ENCODE assay signal across 8 mouse cellular contexts in genomic region chr6:115808488-115809231, GRCm38 (mm10). TPM values are rescaled to one million over a fixed set of nuclear protein-coding genes. Genes with fewer than 3 reads are reported as not detected.
A peak's percentile ranks its signal among the peaks of the same experiment; 100 is the strongest.
DNase-seq lines count a peak whose midpoint lies in the region; ATAC-seq and TF ChIP-seq lines count a peak whose summit lies in the region.

TSS of gene Rpl32 (minus strand) at chr6:115808747.

- no peaks in the 10 kb centered on the region for H3K27me3 ChIP-seq in heart, embryonic 12.5 days (replicated peaks)
- H3K27me3 ChIP-seq in kidney, postnatal 0 days (ENCODE audit: insufficient read depth, low read length): no peaks in the 10 kb centered on the region
- H3K27me3 ChIP-seq in liver, embryonic 11.5 days (replicated peaks; ENCODE audit: control insufficient read depth, insufficient read depth, low read length): no peaks in the 10 kb centered on the region
- no peaks in the 10 kb centered on the region for H3K27me3 ChIP-seq in stomach, embryonic 14.5 days (ENCODE audit: control insufficient read depth, insufficient read depth, low read length)

- peak within 1 kb of the TSS; percentile 93 for H3K27ac ChIP-seq in heart, embryonic 12.5 days (ENCODE audit: poor library complexity, severe bottlenecking)
- peak within 1 kb of the TSS; percentile 96 for H3K27ac ChIP-seq in kidney, postnatal 0 days
- H3K27ac ChIP-seq in liver, embryonic 11.5 days (ENCODE audit: low read depth, low read length): peak within 1 kb of the TSS; percentile 92
- H3K27ac ChIP-seq in stomach, embryonic 14.5 days (ENCODE audit: low read length): peak within 1 kb of the TSS; percentile 94

- under 1% methylated on average over 47 of the region's 47 CpGs for WGBS in heart, embryonic 12.5 days
- under 1% methylated on average over 47 of the region's 47 CpGs for WGBS in kidney, postnatal 0 days
- under 1% methylated on average over 47 of the region's 47 CpGs for WGBS in liver, embryonic 11.5 days
- WGBS in stomach, embryonic 14.5 days: under 1% methylated on average over 47 of the region's 47 CpGs

- peak within 1 kb of the TSS; percentile 84 for H3K4me2 ChIP-seq in heart, embryonic 12.5 days
- H3K4me2 ChIP-seq in kidney, postnatal 0 days (ENCODE audit: low read length): peak within 1 kb of the TSS; percentile 75
- H3K4me2 ChIP-seq in liver, embryonic 11.5 days: peak within 1 kb of the TSS; percentile 100
- peak within 1 kb of the TSS; percentile 93 for H3K4me2 ChIP-seq in stomach, embryonic 14.5 days (replicated peaks; ENCODE audit: low read depth, low read length)

- peaks cover 39% of the 10 kb centered on the region for H3K36me3 ChIP-seq in heart, embryonic 12.5 days
- H3K36me3 ChIP-seq in kidney, postnatal 0 days (ENCODE audit: insufficient read depth, low read length): peaks cover 18% of the 10 kb centered on the region
- peaks cover 33% of the 10 kb centered on the region for H3K36me3 ChIP-seq in liver, embryonic 11.5 days (ENCODE audit: control insufficient read depth, insufficient read depth, low read length)
- peaks cover 36% of the 10 kb centered on the region for H3K36me3 ChIP-seq in stomach, embryonic 14.5 days (ENCODE audit: control insufficient read depth, insufficient read depth, low read length)

- H3K4me1 ChIP-seq in heart, embryonic 12.5 days (replicated peaks): peaks cover 20% of the 10 kb centered on the region
- H3K4me1 ChIP-seq in kidney, postnatal 0 days (replicated peaks; ENCODE audit: insufficient read depth, low read length): peaks cover 16% of the 10 kb centered on the region
- H3K4me1 ChIP-seq in liver, embryonic 11.5 days (replicated peaks; ENCODE audit: control insufficient read depth, insufficient read depth, low read length): peaks cover 13% of the 10 kb centered on the region
- peaks cover 15% of the 10 kb centered on the region for H3K4me1 ChIP-seq in stomach, embryonic 14.5 days (ENCODE audit: control insufficient read depth, insufficient read depth, low read length)

- peak; percentile 65 for TF ChIP-seq CTCF in kidney, postnatal 0 days (IDR thresholded peaks at IDR 0.05; ENCODE audit: low read depth)

- H3K9ac ChIP-seq in heart, embryonic 12.5 days: peak within 1 kb of the TSS; percentile 99
- H3K9ac ChIP-seq in kidney, postnatal 0 days (ENCODE audit: low read depth, low read length): peak within 1 kb of the TSS; percentile 96
- H3K9ac ChIP-seq in liver, embryonic 11.5 days (ENCODE audit: low read depth, low read length): peak within 1 kb of the TSS; percentile 100
- H3K9ac ChIP-seq in stomach, embryonic 14.5 days (replicated peaks; ENCODE audit: low read depth, low read length): peak within 1 kb of the TSS; percentile 99

- H3K4me3 ChIP-seq in heart, embryonic 12.5 days: peak within 1 kb of the TSS; percentile 95
- H3K4me3 ChIP-seq in kidney, postnatal 0 days (replicated peaks; ENCODE audit: low read depth, low read length): peak within 1 kb of the TSS; percentile 92
- peak within 1 kb of the TSS; percentile 92 for H3K4me3 ChIP-seq in liver, embryonic 11.5 days (ENCODE audit: low read depth, low read length)
- H3K4me3 ChIP-seq in stomach, embryonic 14.5 days (ENCODE audit: low read depth, low read length): peak within 1 kb of the TSS; percentile 100

- H3K9me3 ChIP-seq in heart, embryonic 12.5 days (replicated peaks): no peaks in the 10 kb centered on the region
- H3K9me3 ChIP-seq in kidney, postnatal 0 days (replicated peaks; ENCODE audit: low read length): no peaks in the 10 kb centered on the region
- no peaks in the 10 kb centered on the region for H3K9me3 ChIP-seq in liver, embryonic 11.5 days (ENCODE audit: control insufficient read depth, low read length)
- H3K9me3 ChIP-seq in stomach, embryonic 14.5 days (ENCODE audit: control insufficient read depth, low read depth, low read length): no peaks in the 10 kb centered on the region

- peak; percentile 94 for ATAC-seq in erythroid progenitor cell, adult 5-6 weeks (replicated peaks; ENCODE audit: low FRiP score, poor library complexity, severe bottlenecking)
- peak; percentile 83 for ATAC-seq in heart, embryonic 12.5 days (ENCODE audit: insufficient number of reproducible peaks, low FRiP score)
- ATAC-seq in kidney, postnatal 0 days (replicated peaks; ENCODE audit: low FRiP score, low read depth): peak; percentile 78
- peak; percentile 78 for ATAC-seq in liver, embryonic 11.5 days (replicated peaks; ENCODE audit: low FRiP score)
- ATAC-seq in stomach, embryonic 14.5 days (ENCODE audit: insufficient number of reproducible peaks, insufficient read depth, low FRiP score, low read depth): peak; percentile 67; the same call in 1 of the 2 replicates

- peak; percentile 95 for DNase-seq in CD4-positive helper T cell, adult 2 months (ENCODE audit: low read depth, low spot score)
- DNase-seq in brain, embryonic 18.5 days (ENCODE audit: low read depth, low spot score): peak; percentile 89
- DNase-seq in kidney, postnatal 0 days (ENCODE audit: low spot score): peak; percentile 96
- peak; percentile 83 for DNase-seq in liver, embryonic 11.5 days (ENCODE audit: low spot score)
- DNase-seq in naive thymus-derived CD4-positive, alpha-beta T cell, adult 2 months (ENCODE audit: low read depth): peak; percentile 96

RNA-seq across cellular contexts. Expression of gene Rpl32, which starts in this region (rescaled TPM):
- total RNA-seq in erythroid progenitor cell, adult 5-6 weeks (2015; ENCODE audit: low replicate concordance): 1,002 and 1,130 TPM in 2 replicates
- 642 and 693 TPM in 2 replicates for total RNA-seq in erythroid progenitor cell, adult 5-6 weeks (2017; ENCODE audit: low replicate concordance)
- polyA plus RNA-seq in heart, embryonic 12.5 days (2016; fragmentation: Nextera tagmentation; extraction: Ambion mirVana): 1,366 and 1,429 TPM in 2 replicates
- 2,857 and 3,220 TPM in 2 replicates for polyA plus RNA-seq in kidney, postnatal 0 days (2015; fragmentation: Nextera tagmentation; extraction: Ambion mirVana)
- polyA plus RNA-seq in liver, embryonic 11.5 days (2014; fragmentation: Nextera tagmentation; extraction: Ambion mirVana): 2,286 and 2,478 TPM in 2 replicates
- polyA plus RNA-seq in stomach, embryonic 14.5 days (2014; fragmentation: Nextera tagmentation; extraction: Ambion mirVana): 2,694 and 2,736 TPM in 2 replicates

Comparison
In these comparisons a context has a peak if more than half of its experiments do, and no peak if none do; other contexts are left out.
1. Peak in every context shown above with its lines: DNase-seq, ATAC-seq, H3K4me3 ChIP-seq and H3K27ac ChIP-seq.